Mouse (Mus musculus) right cerebral cortex, adult 18-20 months (tissue): ENCODE results near the gene Snai1.

ENCODE experiments used
- DNase-seq: peaks from one replicate; pipeline ENCODE4 v3.0.0; 2022; ENCODE audit warnings: mixed read lengths

Gene Snai1

DNA sequence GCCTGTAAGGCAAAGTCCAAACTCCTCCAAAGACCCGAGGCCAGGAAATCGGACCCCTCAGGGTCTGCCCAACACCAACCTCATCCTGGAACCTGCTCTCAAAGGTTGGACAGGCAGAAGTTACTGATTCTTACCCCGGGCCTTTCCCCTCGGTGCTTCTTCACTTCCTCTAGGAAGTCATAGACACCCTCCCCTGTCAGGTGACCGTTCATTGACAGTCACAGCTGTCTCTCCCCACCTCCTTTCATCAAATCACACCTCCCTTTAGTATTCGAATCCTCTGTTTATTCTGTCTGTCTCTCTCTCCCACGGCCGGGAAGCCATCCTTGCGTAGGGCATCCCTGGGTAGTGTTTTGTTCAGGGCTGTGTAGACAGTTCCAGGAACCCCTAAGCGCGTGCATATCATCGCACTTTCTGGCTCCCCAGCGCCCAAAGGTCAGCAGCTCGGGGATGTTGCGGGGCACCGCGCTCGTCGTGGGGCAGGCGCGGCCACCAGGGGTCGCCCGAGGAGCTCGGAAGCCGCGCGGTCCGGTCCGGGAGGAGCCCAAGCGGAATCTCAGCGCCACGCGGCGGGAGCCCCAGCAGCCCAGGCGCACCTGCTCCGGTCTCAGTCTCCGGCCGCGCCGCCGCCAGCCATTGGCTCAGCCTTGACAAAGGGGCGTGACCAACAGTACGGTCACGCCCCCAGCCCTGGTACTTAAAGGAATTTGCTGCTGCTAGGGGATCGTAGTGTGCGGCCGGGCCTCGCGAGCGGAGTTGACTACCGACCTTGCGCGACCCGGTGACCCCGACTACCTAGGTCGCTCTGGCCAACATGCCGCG, at the start of gene Snai1:
Gene Snai1, plus strand, starts transcription at position 720 of the 822 bp plus-strand sequence.
- DNase-seq = peak; percentile 79

DNA sequence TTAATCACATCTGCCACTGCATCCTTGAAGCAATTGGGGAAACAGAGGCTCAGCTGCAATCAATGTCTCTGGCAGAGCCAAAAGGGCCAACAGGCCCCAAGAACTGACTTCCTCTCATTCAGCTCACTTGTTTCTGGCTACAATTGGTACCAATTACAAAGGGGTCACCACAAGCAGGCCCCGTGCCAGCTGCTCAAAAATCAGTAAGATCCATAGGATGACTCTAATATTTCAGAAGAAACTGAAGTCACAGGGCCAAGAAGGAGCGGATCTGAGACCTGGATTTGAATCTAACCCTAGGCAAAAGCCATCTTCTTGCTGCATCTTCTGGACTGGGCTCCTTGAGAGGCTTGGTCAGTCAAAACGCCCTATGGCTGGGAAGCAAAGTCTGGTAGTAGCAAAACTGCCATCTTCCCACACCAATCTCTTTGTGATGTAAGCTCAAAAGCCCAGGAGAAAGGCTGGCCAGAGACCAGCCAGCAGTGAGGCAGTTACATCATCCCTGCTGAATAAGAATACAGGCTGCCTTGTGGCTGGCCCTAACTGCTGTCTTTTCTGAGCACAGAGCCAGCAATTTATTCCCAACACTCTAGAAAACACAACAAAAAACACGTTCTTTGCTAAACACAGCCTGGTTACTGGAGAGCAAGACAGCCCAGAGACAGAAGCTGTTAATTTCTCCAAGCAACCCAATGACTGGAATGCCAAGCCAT, 47.0 kb upstream of the Snai1 start:
- peak; percentile 67 for DNase-seq

DNA sequence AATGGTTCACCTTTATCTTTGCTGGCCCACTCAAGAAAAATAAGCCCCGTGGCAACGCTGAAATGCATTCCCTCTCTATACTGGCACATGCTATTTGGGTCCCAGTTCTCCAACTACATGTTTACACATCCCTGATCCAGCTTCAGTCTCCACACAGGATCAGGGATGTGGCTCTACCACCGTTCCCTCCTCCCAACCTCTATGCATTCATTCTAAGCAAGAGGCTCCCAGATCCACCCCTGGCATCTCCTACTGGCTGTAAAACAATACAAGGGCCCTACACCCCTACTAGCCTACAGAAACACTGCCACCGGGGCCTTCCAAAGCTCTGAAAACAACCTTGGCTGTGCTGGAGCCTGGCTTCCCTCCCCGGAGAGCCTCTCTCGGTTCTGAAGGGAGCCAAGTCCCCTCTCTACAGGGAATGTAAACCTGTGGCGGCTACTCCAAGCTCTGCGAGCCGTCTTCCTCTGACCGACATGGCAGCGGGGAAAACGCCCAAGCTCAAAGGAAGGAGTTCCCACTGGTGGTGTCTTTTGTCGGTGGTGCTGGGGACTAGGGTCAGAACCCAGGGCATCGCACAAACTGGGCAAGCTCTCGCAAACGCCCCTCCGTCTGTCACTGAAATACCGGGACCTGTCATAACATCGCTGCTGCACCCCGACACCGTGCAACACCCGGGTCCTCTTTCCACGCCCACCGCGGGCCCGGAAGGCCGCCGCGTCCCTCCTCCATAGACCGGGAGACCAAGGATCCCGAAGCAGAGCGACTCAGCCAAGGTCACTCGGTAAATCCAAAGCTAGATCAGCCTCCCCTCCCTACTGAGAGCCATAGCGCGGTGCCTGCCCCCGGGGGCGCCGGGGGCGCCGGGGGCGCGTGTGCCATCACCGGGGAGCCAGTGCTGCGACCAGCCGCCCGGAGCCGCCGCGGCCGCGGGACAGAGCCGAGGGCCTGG, 46.0 kb upstream of the Snai1 start, which contains the start of gene Rnf114:
Gene Rnf114, plus strand, starts transcription at position 889 of the 952 bp plus-strand sequence.
- DNase-seq = no peak

DNA sequence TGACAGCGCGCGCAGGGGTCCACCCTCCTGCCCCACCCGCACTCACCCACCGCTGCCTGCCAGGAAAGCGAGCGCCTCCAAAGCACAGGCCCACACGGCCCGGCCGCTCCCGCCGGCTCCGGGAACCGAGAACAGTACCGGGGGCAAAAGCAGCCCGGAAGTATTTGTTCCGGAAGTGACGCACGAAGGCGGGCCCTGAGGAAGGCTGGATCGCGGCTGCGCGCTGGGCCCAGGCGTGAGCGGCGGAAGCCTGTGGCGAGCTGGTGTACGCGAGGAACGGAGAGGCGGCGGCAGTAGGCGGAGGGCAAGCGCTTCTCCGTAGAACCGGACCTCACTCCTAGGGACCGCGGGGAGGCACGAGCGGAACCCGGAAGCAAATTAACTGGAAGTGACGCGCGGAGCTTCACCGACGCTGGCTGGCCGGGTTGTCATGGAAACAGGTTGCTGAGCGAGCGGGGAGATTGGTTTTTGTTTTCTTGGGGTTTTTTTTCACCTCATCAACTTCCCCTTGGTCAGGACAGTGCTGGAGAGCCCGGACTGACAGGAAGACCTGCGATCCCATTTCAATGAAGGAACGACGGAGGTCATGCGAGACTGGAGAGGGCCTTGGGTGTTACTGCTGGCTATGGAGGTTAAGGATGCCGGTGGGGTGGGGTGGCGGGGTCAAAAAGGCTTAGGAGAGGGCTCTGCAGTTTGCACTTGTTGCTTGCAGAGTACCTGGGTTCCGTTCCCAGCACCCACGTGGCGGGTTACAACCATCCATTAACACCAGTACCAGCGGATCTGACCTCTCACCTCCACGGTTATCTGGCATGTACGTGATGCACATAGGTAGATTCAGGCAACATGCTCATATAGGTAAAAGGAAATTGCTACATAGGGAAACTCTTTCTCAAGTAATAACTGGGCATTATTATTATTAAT, 45.0 kb upstream of the Snai1 start, which contains the start of gene Spata2:
Gene Spata2, minus strand, starts transcription at position 175 of the 924 bp plus-strand sequence.
- DNase-seq = peak; percentile 95

DNA sequence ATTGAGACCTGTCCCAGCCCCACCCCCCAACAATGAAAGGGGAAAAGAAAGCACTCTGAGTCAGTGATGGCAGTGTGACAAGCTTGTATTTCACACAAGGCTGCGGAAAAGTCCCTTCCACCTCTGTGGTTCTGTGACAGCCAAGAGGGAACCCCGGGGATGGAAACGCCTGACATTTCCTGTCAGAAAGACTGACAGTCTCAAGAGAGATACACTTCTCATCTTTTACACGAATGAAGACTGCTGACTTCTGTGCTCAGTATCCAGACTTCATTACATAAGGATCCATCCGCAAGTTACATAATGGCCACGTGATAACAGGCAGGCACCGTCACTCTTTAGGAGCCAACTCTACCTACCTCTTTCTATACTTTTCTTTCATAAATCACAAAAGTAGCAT, 41.6 kb upstream of the Snai1 start:
- DNase-seq = peak; percentile 75

DNA sequence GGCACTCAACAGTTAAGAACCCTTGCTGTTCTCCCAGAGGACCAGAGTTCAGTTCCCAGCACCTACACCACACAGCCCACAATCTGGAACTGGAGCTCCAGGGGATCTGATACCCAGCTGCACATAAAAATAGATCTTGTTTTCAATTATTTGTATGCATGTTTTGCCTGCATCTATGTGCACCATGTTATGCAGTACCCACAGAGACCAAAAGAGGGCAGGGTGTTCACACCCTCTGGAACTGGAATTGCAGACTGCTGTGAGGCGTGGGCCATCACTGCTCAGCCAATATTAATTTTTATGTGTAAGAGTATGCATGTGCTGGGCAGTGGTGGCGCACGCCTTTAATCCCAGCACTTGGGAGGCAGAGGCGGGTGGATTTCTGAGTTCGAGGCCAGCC, 40.7 kb upstream of the Snai1 start:
- DNase-seq = no peak

DNA sequence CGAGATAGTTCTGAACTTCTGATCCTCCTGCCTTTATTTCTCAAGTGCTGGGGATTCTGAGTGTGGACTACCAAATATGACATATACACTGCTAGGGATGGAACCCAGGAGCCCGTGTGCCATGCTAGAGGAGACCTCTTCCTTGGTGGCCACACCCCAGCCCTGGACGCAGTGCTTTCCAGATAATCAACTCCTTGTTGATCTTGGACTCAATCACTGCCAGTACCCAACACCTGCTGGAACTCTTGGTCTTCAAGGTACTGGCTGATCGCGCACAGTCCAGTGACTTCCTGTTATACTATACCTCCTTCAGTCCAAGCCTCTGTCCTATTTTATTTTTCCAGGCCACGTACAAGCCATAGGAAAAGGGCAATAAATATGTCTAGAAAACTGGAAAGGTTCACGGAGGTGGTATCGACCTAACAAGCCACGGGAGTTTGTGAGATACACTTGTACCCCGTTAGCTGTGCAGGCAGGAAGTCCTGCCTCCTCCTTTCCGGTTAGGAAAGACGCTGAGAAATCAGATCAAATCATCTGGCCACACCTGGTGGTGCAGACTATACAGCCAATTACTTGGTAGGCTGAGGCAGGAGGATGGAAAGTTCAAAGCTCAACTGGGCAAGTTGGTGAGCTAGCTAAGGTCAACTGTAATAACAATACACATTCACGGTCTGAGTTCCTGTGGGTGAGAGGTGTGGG, 35.3 kb upstream of the Snai1 start:
- no peak for DNase-seq

DNA sequence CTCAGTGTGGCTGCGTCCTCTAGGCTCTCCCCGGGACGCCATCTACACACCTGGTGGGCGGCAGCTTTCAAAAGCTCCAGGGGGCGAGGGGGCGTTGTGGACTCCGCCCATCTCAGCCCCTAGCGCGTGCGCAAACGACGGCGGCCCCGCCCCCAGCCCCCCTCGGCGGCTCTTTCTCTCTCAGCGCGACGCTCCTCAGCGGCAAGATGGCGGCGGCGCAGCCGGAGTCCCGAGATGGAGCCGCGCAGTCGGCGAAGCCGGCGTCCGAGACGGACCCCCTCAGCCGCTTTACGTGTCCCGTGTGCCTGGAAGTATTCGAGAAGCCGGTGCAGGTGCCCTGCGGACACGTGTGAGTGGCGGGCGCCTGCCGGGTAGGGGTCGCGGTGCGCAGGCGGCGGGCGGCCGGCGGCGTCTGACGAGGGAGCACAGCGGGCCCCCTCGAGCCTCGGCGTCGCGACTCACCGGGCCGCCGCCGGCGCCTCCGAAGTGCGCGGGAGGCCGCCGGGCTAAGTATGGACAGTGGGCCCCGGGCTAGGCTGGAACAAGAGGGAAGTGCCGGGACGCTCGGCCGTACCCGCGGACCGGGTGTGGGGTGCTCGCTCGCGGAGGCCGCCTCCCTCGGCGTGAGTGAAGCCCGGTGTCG, 34.6 kb upstream of the Snai1 start:
- peak; percentile 90 for DNase-seq

DNA sequence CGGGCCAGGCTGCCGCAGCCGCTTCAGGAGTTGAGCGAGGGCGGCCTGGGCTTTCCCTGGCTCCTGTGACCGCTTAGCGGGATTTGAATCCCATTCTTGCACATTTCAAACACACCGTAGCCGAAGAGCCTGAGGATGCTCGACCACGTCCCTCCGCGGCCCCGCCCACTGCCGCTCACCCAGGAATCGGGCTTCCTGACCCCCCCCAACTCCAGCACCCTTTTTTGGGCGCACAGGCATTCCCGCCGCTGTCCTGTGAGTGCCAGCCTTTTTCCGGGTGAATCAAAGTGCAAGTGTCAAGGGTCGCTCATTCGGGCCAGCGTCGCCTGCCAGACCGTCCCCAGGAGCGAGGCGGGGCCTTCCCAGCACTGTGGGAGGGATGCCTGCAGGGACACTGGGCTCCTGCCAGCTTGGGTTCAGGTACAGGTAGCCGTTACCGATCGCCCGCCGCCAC, 34.1 kb upstream of the Snai1 start:
- no peak for DNase-seq

DNA sequence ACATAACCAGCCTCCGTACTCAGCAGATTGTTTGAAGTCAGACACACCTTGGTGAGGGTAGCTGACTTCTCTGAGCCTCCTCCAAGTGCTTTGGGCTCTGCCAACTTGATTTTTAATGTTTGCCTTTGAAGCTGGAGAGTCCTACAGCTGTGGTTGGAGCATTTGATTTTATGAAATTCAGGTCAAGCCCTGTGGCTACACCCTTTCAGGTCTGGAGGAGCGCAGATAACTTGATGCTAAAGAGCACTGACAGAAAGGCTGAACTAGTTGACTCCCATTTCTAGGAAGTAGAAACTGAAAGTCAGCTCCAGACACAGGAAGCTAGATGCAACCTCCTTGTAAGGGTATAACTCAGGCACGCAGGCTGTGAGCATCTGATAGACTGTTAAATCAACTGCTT, 32.9 kb upstream of the Snai1 start:
- DNase-seq = no peak

DNA sequence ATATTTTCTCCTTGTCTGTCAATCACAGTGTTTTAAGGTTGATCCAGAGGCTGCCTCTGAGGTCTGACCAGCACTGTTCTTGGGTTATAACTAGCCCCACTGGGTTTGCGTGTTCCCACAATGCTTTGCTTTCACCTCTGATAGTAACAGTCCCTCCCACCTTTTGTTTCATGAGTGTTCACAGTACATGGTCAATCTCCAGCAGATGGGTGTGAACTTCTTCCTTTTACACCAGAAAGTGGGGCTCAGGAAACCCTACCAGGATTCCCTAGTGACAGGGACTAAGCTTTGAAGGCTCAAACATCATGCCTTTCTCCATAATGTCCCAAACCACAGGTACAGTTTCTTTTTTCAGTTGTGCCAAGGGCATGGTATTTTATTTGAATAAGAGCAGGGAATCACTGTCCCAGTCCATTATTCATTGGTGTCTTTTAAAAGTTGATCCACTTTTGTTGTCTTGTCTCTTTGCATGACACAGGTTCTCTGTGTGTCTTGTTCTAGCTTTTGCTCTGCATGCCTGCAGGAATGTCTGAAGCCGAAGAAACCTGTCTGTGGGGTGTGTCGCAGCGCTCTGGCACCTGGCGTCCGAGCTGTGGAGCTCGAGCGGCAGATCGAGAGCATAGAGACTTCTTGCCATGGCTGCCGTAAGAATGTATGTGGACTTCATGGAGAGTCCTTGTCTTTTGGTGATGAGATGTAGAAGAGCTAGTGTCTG, 31.3 kb upstream of the Snai1 start:
- DNase-seq = no peak

DNA sequence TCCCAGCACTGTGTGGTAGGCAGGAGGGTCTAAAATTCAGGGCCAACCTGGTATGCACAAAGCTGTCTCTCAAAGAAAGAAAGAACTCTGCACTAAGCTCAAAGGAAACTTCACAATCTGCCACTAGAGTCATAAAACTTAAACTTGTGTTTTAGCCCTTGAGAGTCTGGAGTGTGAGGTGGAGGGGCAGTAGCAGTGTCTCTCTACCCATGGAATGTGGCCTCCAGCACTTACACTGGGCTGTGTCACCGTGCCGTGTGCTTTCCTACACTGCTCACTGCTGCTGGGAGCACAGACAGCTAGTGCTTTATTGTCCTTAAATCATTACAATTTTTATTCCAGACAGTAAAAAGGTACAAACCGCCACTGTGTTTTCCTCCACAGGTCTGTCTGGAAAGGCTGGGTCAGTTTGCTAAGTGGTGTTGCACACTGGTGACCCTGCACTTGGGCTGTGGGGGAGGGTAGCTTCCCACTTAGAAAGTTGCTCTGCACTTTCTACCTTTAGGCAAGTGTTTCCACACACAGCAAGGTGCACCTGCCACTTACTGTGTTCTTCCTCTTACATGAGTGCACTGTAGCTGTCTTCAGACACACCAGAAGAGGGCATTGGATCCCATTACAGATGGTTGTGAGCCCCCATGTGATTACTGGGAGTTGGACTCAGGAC, 30.1 kb upstream of the Snai1 start:
- DNase-seq = no peak

DNA sequence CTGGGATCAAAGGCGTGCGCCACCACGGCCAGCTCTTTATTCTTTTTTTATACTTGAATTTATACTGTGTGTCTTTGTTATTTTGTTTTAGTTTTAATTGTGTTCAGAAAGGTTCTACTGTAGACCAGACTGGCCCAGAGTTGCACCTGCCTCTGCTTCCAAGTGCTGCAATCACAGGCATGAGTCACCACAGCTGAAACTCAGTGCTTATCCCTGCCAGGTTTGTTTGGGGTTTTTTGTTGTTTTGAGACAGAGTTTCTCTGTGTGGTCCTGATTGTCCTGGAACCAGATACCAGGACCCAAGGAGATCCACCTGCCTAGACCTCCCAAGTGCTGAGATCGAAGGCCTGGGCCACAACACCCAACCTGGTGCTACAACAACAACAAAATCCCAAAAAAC, 29.4 kb upstream of the Snai1 start:
- DNase-seq = no peak

DNA sequence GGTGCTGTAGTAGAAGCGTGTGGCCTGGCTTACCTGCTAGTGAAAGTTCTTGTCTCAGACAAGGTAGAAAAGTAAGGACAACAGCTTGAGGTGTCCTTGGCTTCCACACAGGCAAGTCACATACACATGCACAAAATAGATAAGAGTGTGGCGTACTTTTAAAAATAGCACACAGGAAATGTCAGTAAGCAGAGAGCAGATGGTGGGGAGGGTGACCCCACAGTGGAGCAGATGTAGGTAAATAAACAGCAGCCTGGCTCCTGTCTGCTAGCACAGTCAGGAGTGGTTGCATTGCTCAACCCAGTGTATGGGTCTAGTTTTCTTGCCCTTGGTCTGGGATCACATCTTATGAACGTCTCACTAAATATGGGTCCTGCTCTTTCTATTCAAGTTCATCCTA, 27.5 kb upstream of the Snai1 start:
- DNase-seq = no peak

DNA sequence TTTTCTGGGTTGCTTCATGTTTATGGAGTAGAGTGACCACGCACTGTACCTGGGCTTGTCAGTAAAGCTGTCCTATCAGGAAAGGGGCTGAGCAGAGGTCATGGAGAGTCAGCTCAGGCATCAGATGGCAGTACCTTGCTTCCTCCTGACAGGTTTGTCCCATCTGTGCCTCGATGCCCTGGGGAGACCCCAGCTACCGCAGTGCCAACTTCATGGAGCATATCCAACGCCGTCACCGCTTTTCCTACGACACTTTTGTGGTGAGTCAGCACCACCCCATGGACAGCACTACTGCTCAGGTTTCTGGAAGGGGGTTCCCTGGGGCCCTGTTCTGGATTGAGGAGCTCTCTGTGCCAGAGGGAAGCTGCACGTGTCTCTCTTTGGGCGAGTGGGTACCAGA, 25.6 kb upstream of the Snai1 start:
- no peak for DNase-seq

DNA sequence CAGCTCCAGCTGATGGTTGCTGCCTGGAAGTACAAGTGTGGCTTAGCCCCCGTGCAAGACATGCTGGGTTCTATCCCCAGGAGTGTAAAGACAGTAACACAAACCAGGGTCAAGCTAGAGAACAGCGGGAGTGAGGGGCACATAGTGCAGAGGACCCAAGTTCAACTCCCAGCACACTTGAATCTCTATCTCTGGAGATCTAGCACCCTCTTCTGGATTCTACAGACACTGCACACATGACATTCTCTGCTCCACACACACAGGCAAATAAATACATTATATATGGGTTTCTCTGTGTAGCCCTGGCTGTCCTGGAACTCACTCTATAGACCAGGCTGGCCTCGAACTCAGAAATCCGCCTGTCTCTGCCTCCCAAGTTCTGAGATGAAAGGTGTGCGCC, 25.0 kb upstream of the Snai1 start:
- no peak for DNase-seq

DNA sequence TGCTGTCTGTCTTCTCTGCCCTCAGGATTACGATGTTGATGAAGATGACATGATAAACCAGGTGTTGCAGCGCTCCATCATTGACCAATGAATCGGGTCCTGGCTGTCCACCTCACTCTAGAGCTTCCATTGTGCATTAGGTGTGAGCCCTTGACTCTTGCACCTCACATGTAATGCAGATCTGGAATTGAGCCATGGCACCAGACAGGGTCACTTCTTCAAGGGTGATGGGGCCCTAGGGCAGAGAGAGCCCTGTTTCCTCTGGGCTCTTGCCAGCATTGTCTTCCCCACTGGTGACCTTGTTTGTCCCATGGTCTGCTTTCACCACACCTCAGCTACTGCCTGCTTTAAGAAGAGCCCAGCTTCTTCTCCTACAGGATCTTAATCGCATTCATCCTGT, 23.4 kb upstream of the Snai1 start:
- no peak for DNase-seq

DNA sequence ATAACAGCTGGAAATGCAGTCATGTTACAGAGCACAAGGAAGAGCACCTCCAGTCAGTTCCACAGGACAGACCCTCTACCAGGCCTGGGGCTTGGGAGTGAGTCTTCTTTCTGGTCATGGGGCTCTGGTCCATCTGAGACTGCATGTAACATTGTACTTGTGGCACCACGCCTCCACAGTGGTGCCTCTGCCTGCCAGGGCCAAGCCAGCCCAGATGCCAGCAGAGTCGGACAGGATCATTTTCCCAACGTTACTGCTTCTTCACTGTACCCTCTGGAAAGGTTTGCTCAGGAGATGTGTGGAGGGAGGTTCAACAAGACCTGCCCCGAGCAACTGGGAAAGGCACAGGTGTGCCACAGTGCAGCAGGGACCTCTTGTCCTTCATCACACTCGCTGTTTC, 22.3 kb upstream of the Snai1 start:
- no peak for DNase-seq

DNA sequence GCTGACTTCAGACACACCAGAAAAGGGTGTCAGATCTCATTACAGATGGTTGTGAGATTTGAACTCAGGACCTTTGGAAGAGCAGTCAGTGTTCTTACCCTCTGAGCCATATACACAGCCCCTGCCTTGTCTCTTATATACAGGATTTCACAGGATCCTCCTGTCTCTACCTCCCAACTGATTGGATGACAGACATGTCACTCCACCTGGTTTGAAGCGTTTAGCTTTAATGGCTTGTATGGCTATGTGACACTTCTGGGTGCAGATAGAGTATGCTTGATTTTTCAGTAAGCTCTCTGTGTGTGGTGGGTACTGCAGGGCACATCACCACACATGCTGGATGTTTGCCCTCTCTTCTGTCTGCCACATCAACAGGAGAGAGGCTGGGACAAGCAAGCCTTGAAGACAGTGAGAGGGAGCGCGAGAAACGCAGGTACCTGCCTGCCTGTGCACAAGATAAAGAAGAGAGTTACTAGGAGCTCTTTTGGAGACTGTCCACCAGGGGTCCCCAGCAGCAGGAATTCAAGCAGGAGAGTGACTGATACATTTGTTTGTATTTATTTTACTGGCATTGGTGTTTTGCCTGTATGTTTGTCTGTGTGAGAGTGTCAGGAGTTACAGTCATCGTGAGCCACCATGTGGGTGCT, 18.3 kb upstream of the Snai1 start:
- DNase-seq = no peak
